Mouse (Mus musculus): ENCODE data around the gene Naaladl2. TPM values are rescaled to one million over a fixed set of nuclear protein-coding genes. Genes with fewer than 3 reads are reported as not detected.
"Not testable (repeated sequence)": the region's sequence is repeated elsewhere in the genome, so short reads cannot be mapped to it uniquely, and the experiment has no call there.

Gene Naaladl2
- total RNA-seq, 2 experiments from 2014 or later: 0.20 to 0.29 TPM

DNA sequence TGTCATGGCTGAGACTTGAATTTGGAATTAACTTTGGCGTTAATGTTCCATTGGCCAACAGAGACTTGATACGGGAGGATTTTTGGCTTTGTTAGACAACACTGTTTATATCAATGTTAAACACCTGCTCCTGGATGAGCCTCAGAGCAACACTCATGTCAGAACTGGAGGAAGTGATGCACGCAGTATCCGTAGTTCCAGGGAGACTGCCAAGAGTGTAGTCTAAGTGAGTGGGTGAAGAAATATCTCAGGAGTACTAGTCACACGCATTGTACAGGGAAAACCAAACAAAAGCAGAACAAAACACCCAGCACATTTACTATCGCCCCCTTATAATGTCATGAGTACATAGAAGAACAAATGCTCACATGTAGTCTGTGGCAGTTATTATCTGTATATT, 703.4 kb downstream of the Naaladl2 start:
- no peak for DNase-seq (ENCODE audit: low spot score)
- intact Hi-C loops (cut with DNase I): no loop called here

GRCm38 (mm10) chr3:24432761-24433160, 711.3 kb downstream of the Naaladl2 start:
- no peak for DNase-seq (ENCODE audit: low spot score)
- intact Hi-C loops (cut with DNase I): no loop called here

DNA sequence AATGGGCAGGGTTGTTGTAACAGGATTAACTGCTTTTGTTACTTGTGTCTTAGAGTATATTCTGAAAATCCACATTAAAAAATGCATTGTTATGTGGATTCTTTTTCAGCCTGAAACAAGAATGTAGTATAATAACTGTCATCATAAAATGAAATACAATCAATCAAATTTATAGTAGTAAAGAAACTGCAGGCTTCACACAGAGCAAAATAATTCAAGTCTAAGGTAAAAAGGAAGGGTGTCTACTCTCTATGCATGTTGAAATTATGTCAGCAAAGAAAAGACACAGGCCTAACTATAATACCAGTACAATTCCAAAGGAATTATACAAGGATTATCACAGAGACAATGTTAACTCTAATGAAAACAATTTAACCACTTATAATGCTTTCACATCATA, 752.3 kb downstream of the Naaladl2 start:
- DNase-seq (ENCODE audit: low spot score): no peak
- intact Hi-C loops (cut with DNase I): no loop called here

DNA sequence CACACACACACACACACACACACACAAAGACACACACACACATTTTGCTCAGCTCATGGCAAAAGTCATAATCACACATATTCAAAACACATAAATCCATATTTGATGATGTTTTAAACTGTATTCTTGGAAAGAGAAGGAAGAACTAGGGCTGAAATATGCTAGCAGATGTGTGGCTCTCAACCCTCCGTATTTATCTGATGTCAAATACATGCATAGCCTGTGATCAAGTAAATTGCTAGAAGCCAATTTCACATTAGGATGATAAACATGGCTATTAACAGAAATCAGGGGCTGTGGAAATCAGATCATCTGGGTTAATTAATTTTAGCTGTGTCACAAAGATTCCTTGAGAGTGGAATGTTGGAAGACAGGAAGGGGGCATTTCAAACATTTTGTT, 752.8 kb downstream of the Naaladl2 start:
- no peak for DNase-seq (ENCODE audit: low spot score)
- intact Hi-C loops (cut with DNase I): no loop called here

- intact Hi-C loops (cut with DNase I): no loop called here
- DNase-seq (ENCODE audit: low spot score): no peak
Observed at GRCm38 (mm10) chr3:24355010-24355409, 789.1 kb downstream of the Naaladl2 start.

GRCm38 (mm10) chr3:24321489-24322405, 822.3 kb downstream of the Naaladl2 start:
- DNase-seq (ENCODE audit: low spot score): no peak
- intact Hi-C loops (cut with DNase I): no loop called here

DNA sequence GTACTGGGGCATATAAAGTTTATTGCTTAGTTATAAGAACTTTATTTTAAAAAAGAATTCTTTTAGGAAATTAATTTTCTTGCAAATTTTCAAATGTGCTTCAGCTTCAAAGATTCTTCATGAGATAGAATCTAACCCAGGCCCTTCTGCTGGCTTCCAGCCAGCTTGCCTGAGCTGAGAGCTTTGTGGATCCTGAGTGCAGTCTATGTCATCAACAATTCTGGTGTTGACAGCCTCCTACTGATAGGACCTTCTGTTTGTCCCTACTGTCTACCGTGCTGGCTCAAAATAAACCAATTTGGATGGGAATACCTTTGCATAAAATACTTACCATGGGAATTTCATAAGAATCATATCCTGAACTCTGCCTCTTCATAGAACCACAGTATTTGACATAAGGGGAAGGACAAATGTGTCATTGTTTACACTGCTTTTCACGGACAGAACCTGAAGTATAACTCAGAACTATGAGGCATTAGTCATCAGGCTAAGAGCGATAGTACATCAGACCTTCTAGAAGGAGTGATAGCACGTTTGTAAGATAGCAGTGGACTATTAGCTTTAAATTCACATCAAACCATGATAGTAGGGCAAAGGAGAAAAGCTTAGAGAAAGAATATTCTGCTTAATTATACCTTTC, 829.3 kb downstream of the Naaladl2 start:
- no peak for DNase-seq (ENCODE audit: low spot score)
- intact Hi-C loops (cut with DNase I): no loop called here

- intact Hi-C loops (cut with DNase I): no loop called here
- no peak for DNase-seq (ENCODE audit: low spot score)
Observed at GRCm38 (mm10) chr3:24225418-24225817, 918.6 kb downstream of the Naaladl2 start.

GRCm38 (mm10) chr3:24217476-24217875, 926.6 kb downstream of the Naaladl2 start:
- DNase-seq (ENCODE audit: low spot score): no peak
- intact Hi-C loops (cut with DNase I): no loop called here

- no peak for DNase-seq (ENCODE audit: low spot score)
- intact Hi-C loops (cut with DNase I): no loop called here
Observed at GRCm38 (mm10) chr3:24166531-24166930, 977.5 kb downstream of the Naaladl2 start.

DNA sequence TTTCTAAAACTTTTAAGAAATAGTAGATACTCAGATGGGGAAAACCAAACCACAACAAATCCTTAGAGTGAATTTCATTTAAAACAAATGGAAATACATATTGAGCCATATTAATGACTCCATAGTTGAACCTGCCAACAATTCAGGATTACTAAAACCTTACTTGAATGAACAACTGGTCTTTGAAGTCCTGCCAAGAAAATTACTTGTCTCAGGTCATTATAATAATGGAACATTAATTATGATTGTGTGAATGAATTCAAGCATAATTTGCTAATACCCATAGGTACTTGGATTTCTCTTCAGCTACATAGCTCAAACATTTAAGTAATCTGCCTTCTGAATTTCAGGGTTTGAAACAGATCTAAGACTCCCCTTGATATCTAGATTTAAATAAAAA, 980.1 kb downstream of the Naaladl2 start:
- no peak for DNase-seq (ENCODE audit: low spot score)
- intact Hi-C loops (cut with DNase I): no loop called here

DNA sequence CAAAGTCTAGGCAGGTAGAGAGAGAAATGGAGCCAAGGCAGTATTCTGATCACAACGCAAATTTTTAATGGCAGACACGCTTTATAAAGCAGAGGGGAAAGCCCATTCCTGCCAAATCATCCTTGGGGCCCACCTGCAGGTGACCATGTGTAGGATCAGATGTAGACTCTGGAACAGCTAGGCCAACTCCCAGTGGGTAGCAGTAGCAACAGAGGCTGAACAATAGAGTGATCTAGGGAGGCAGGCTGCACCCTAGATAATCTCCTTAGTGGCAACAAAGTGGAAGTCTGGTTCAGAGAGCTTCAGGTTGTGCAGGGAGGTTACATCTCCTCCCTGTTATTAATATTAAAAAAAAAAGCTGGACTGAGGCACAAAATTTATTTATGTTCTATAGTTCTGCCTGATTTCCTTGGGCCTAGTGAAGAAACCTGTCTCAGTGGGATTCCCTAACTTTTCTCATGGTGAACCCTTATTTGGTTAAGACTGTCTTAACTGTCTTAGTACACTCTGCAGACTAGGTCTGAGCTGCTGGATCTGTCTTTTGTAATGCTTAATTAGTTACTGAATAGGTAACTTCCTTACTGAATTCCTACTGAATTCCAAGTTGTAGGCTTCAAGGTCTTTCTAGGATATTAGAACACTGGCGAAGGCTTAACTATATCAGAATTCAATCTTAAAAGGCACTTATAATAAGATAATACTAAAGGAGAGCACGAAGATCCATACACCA, 992.8 kb downstream of the Naaladl2 start:
- intact Hi-C loops (cut with DNase I); DNase-seq (ENCODE audit: low spot score): not testable (repeated sequence)

DNA sequence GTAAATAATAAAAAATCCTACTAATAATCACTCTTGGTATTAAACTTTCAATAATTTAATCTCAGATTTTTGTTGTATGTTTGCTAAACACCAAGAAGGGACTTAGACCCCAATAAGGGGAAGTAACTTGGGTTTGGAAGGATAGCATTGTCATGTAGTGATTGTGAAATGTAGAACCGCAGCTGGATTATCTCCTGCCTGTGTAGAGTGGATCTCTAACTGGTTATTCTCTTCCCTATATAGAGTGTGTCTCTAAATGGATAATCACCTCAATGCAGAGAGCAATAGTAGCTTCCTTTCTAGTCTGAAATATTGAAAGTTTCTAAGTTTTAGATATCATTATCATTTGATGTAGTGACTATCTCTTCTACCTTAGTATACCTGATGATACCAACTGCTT, 1001.3 kb downstream of the Naaladl2 start:
- DNase-seq (ENCODE audit: low spot score): no peak
- intact Hi-C loops (cut with DNase I): no loop called here

DNA sequence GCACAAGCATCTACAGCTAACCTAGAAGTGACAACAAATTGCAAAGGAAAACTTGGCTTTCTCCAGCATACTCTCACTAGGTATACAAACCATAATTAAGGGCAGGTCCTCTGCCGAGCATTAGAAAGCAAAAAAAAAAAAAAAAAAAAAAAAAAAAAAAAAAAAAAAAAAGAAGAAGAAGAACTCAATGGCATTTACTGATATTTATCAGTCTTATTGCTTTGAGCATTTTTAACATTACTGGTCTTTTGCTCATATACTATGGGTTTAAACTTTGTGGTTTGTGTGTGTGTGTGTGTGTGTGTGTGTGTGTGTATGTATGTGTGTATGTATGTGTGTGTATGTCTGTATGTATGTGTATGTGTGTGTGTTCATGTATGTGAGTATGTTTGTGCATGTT, 1006.1 kb downstream of the Naaladl2 start:
- DNase-seq (ENCODE audit: low spot score): no peak
- intact Hi-C loops (cut with DNase I): no loop called here

DNA sequence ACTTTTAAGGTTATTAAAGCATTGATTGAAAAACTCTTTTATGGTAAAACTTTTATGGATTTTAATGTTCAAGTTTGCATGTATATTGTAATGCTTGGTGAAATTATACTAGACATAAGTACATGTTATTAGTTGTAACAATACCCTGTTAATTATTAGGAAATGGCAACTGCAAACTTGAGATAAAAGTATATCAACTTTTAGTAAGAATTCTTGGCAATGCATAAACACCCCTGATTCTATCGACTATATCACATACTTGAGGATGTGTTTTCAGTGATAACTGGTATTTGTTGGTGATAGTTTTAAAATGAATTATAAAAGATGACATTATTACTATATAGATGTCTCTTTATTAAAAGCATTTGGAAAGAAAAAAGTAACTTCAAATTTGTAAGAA, 1017.9 kb downstream of the Naaladl2 start:
- intact Hi-C loops (cut with DNase I): no loop called here
- no peak for DNase-seq (ENCODE audit: low spot score)

- intact Hi-C loops (cut with DNase I): no loop called here
- no peak for DNase-seq (ENCODE audit: low spot score)
Observed at GRCm38 (mm10) chr3:24124034-24124433, 1020.0 kb downstream of the Naaladl2 start.

DNA sequence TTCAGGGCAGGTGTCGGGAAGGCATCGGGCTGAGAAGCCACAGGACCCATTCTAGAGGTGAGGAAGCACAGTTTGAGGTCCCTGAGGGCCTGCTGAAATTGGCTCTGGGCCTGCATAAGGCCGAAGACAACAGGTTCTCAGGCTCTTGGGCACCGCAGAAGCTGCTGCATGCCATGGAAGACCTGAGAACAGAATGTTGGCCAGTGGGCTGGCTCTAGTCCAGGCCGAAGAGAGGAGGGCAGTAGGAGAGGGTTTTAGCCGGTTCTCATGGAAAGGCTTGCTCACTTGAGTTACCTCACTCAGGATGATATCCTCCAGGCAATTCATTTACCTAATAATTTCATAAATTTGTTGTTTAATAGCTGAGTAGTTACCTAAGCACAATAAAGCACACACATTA, 1025.9 kb downstream of the Naaladl2 start:
- no peak for DNase-seq (ENCODE audit: low spot score)

DNA sequence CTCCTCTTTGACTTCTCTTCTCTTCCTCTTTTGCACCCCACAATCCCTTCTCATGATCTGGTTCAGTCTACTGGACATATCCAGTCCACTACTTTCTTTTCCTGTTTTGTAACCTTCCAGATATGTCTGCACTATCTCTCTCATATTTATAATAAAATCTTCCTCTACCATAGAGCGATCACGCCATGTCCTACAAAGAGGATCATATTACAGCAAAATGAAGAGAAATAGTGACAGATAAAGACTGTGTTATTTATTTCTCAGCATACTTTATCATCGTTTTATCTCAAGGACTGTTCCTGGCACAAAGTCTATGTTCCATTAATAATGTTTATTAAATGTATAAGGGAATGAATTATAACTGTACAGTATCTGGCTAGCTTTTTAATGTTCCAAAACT, 1029.2 kb downstream of the Naaladl2 start:
- DNase-seq (ENCODE audit: low spot score): no peak
- intact Hi-C loops (cut with DNase I): no loop called here

More for the DNA sequence above, 1025.9 kb downstream of the Naaladl2 start:
- intact Hi-C loops (cut with DNase I): no loop called here

DNA sequence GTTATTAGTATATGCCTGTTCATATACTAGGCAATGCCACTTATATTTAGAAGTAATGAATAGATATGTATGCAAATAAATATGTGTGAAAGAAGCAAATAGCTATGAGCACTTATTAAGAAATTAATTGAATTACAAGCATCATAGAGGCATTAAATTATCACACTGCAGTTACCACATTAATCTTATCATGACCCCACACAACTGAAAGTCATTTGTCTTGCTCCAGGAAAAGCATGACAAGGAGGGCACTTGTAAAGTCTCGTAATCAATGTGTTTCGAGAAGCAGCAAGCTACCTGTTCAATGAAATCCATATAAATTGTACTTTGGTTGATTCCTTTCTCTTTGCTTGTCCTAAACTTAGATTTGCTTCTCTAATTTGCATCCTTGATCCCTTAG, 1030.7 kb downstream of the Naaladl2 start:
- intact Hi-C loops (cut with DNase I): no loop called here
- no peak for DNase-seq (ENCODE audit: low spot score)

DNA sequence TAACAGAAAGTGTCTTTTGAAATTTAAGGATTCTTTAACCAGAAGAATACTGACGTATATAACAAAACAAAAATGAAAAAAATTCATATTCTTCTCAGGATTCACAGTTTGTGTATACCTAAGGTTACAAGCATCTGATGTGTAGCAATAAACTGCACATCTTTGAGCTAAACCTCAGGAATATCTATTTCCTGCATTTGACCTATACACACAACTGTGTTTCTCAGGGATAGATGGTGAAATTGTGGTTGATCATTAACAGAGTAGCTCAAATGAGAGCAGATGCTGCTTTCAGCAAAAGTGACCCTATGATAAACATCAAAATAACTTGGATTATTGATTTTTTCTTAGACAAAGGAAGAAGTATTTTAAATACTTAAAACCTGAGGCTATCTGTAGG, 1037.7 kb downstream of the Naaladl2 start:
- no peak for DNase-seq (ENCODE audit: low spot score)
- intact Hi-C loops (cut with DNase I): no loop called here

DNA sequence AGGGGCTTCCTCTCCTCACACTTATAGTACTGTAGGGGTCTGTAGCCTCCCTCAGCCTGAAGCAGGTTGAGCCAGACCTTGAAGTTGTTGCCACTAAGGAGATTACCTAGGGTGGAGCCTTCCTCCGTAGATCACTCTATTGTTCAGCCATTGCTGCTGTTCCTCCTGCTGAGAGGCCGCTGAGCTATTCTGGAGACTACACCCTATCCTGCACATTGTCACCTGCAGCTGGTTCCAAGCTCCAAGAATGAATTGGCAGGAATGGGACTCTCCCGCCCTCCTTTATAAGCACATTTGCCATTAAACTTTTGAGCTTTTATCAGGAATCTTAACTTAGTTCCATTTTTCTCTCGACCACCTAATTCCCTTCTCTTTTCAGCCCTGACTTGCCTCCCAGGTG, 1064.3 kb downstream of the Naaladl2 start:
- intact Hi-C loops (cut with DNase I): no loop called here
- DNase-seq (ENCODE audit: low spot score): no peak
